Mouse (Mus musculus): ENCODE data around the gene Gm18596. TPM values are rescaled to one million over a fixed set of nuclear protein-coding genes. Genes with fewer than 3 reads are reported as not detected.
"Not testable (repeated sequence)": the region's sequence is repeated elsewhere in the genome, so short reads cannot be mapped to it uniquely, and the experiment has no call there.

The Gm18596 gene
- polyA plus RNA-seq, 1 experiment from 2014 or later = not detected

DNA sequence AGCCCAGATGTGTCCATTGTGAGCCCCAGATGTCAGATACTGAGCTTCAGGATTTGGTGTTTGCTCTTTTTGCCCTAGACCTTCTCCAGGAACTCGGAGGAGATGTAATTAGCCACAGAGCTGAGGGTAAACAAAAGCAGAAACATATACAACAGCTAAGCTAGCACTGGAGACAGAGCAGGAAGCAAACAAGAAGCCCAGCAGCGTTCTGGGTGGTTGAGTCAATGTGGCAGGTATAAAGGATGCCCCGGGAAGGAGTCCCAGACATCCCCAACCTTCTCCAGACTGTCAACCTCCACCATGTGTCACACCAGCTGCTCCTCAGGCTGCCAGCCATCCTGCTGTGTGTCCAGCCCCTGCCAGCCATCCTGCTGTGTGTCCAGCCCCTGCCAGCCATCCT lies 16.3 kb downstream of the Gm18596 start, which contains the start of gene Gm10100:
Gm10100 (plus strand) TSS at position 301 of the 400 bp plus-strand sequence.
- Histone ChIP-seq H3K27me3 (ENCODE audit: control insufficient read depth, insufficient read depth, low read length) (no peaks in the 10 kb centered on the region), H3K27ac (ENCODE audit: low read depth, low read length) (no peak within 1 kb of the TSS), H3K36me3 (ENCODE audit: control insufficient read depth, insufficient read depth, low read length) (no peaks in the 10 kb centered on the region), H3K4me1 (replicated peaks; ENCODE audit: control insufficient read depth, insufficient read depth, low read length) (no peaks in the 10 kb centered on the region), H3K9ac (ENCODE audit: low read depth, low read length) (no peak within 1 kb of the TSS), H3K4me2 (replicated peaks; ENCODE audit: low read depth, low read length) (no peak within 1 kb of the TSS), H3K9me3 (ENCODE audit: control insufficient read depth, low read length) (no peaks in the 10 kb centered on the region), H3K4me3 (ENCODE audit: low read depth, low read length) (no peak within 1 kb of the TSS)
- WGBS = 40% methylated on average over 3 of the region's 3 CpGs
- ATAC-seq (ENCODE audit: low FRiP score) (no peak), DNase-seq (ENCODE audit: low spot score) (no peak)

DNA sequence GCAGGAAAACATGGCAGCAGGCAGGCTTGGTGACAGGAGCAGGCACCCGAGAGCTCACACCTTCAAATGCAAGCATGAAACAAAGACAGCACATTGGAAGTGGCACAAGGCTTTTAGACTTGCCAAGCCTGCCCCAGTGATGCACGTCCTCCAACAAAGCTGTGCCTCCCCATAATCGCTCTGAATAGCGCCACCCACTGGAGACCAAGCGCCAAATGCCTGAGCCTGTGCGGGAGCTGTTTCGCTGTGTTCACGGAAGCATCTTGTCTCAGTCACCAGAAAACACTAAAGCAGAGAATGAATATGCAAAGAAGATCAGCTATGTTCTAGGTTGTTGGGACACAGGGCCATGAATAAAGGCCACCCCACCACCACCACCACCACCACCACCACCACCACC lies 17.6 kb downstream of the Gm18596 start:
- Histone ChIP-seq H3K4me3 (ENCODE audit: low read depth, low read length) (no peak overlapping the region), H3K9me3 (ENCODE audit: control insufficient read depth, low read length) (no peaks in the 10 kb centered on the region), H3K27me3 (ENCODE audit: control insufficient read depth, insufficient read depth, low read length) (no peaks in the 10 kb centered on the region), H3K9ac (ENCODE audit: low read depth, low read length) (no peak overlapping the region), H3K27ac (ENCODE audit: low read depth, low read length) (no peak overlapping the region), H3K4me1 (replicated peaks; ENCODE audit: control insufficient read depth, insufficient read depth, low read length) (no peaks in the 10 kb centered on the region), H3K4me2 (replicated peaks; ENCODE audit: low read depth, low read length) (no peak overlapping the region), H3K36me3 (ENCODE audit: control insufficient read depth, insufficient read depth, low read length) (no peaks in the 10 kb centered on the region)
- ATAC-seq (ENCODE audit: low FRiP score) = no peak
- 73% methylated on average over 8 of the region's 8 CpGs for WGBS
- no peak for DNase-seq (ENCODE audit: low spot score)

DNA sequence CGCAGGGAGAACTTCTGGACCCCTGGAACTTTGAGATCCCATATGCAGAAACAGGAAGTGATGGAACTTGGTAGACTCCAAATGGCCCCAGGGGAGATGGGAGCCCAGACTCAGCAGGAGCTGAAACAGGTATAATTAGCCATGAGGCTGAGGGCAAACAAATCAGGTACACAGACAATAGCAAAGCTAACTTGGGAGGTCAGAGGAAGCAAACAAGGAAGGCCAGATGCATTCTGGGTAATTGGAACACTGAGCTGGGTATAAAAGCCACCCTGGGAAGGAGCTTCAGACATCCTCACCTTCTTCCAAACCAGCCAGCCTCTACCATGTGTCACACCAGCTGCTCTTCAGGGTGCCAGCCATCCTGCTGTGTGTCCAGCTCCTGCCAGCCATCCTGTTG lies 22.1 kb downstream of the Gm18596 start, which contains the start of gene Krtap12-1:
Krtap12-1 (plus strand) TSS at position 301 of the 400 bp plus-strand sequence.
- not testable (repeated sequence) for H3K9me3 ChIP-seq (ENCODE audit: control insufficient read depth, low read length); H3K4me3 ChIP-seq (ENCODE audit: low read depth, low read length); ATAC-seq (ENCODE audit: low FRiP score); H3K36me3 ChIP-seq (ENCODE audit: control insufficient read depth, insufficient read depth, low read length); H3K9ac ChIP-seq (ENCODE audit: low read depth, low read length); H3K4me2 ChIP-seq (replicated peaks; ENCODE audit: low read depth, low read length); H3K27me3 ChIP-seq (ENCODE audit: control insufficient read depth, insufficient read depth, low read length); H3K4me1 ChIP-seq (replicated peaks; ENCODE audit: control insufficient read depth, insufficient read depth, low read length); DNase-seq (ENCODE audit: low spot score); H3K27ac ChIP-seq (ENCODE audit: low read depth, low read length)
- WGBS = 88% methylated on average over 1 of the region's 1 CpGs

DNA sequence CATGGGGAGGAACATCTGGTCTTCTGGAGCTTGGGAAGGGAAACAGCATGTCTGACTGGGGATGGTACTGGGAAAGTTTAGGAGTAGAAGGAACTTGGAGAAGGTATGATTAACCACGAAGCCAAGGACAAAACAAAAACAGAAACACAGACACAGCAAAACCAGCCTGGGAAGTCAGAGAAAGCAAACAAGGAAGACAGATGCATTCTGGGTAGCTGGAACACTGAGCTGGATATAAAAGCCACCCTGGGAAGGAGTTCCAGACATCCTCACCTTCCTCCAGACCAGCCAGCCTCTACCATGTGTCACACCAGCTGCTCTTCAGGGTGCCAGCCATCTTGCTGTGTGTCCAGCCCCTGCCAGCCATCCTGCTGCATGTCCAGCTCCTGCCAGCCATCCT lies 26.9 kb downstream of the Gm18596 start, which contains the start of gene Gm10142:
Gm10142 (plus strand) TSS at position 301 of the 400 bp plus-strand sequence.
- Histone ChIP-seq H3K27ac (ENCODE audit: low read depth, low read length) (no peak within 1 kb of the TSS), H3K9ac (ENCODE audit: low read depth, low read length) (no peak within 1 kb of the TSS), H3K9me3 (ENCODE audit: control insufficient read depth, low read length) (no peaks in the 10 kb centered on the region), H3K36me3 (ENCODE audit: control insufficient read depth, insufficient read depth, low read length) (no peaks in the 10 kb centered on the region), H3K4me1 (replicated peaks; ENCODE audit: control insufficient read depth, insufficient read depth, low read length) (no peaks in the 10 kb centered on the region), H3K4me3 (ENCODE audit: low read depth, low read length) (no peak within 1 kb of the TSS), H3K4me2 (replicated peaks; ENCODE audit: low read depth, low read length) (no peak within 1 kb of the TSS), H3K27me3 (ENCODE audit: control insufficient read depth, insufficient read depth, low read length) (no peaks in the 10 kb centered on the region)
- ATAC-seq (ENCODE audit: low FRiP score) = no peak
- no peak for DNase-seq (ENCODE audit: low spot score)
- 88% methylated on average over 1 of the region's 1 CpGs for WGBS

DNA sequence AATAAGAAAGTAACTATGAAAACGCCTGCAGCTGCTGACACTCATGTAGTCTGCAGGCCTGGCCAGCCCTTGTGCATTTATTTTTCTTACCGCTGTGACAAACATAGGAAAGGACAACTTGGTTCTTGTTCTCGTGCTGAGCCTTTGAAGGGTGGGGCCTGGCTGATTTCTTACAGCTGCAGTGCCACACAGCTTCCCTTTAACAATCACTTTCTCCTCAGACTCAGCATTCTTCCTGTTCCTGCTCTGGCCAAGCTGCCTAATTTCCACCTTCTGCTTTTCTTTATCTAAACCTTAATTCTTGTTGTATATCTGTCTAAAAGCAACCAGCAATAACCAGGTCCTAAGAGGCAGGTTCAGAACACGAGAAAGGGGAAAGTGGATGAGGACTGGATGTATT lies 28.7 kb downstream of the Gm18596 start:
- H3K4me2 ChIP-seq (replicated peaks; ENCODE audit: low read depth, low read length) = no peak overlapping the region
- no peaks in the 10 kb centered on the region for H3K36me3 ChIP-seq (ENCODE audit: control insufficient read depth, insufficient read depth, low read length)
- DNase-seq (ENCODE audit: low spot score) = no peak
- WGBS = 69% methylated on average over 4 of the region's 4 CpGs
- H3K4me3 ChIP-seq (ENCODE audit: low read depth, low read length) = no peak overlapping the region
- no peak overlapping the region for H3K27ac ChIP-seq (ENCODE audit: low read depth, low read length)
- no peak for ATAC-seq (ENCODE audit: low FRiP score)
- H3K4me1 ChIP-seq (replicated peaks; ENCODE audit: control insufficient read depth, insufficient read depth, low read length) = no peaks in the 10 kb centered on the region
- H3K27me3 ChIP-seq (ENCODE audit: control insufficient read depth, insufficient read depth, low read length) = no peaks in the 10 kb centered on the region
- no peaks in the 10 kb centered on the region for H3K9me3 ChIP-seq (ENCODE audit: control insufficient read depth, low read length)
- H3K9ac ChIP-seq (ENCODE audit: low read depth, low read length) = no peak overlapping the region

DNA sequence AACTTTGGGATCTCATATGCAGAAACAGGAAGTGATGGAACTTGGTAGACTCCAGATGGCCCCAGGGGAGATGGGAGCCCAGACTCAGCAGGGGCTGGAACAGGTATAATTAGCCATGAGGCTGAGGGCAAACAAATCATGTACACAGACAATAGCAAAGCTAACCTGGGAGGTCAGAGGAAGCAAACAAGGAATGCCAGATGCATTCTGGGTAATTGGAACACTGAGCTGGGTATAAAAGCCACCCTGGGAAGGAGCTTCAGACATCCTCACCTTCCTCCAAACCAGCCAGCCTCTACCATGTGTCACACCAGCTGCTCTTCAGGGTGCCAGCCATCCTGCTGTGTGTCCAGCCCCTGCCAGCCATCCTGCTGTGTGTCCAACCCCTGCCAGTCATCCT lies 31.3 kb downstream of the Gm18596 start, which contains the start of gene Gm10024:
Gm10024 (plus strand) TSS at position 301 of the 400 bp plus-strand sequence.
- not testable (repeated sequence) for H3K36me3 ChIP-seq (ENCODE audit: control insufficient read depth, insufficient read depth, low read length); H3K4me1 ChIP-seq (replicated peaks; ENCODE audit: control insufficient read depth, insufficient read depth, low read length); H3K9me3 ChIP-seq (ENCODE audit: control insufficient read depth, low read length); H3K4me3 ChIP-seq (ENCODE audit: low read depth, low read length); H3K27ac ChIP-seq (ENCODE audit: low read depth, low read length); DNase-seq (ENCODE audit: low spot score); H3K27me3 ChIP-seq (ENCODE audit: control insufficient read depth, insufficient read depth, low read length); ATAC-seq (ENCODE audit: low FRiP score); H3K4me2 ChIP-seq (replicated peaks; ENCODE audit: low read depth, low read length); H3K9ac ChIP-seq (ENCODE audit: low read depth, low read length)

DNA sequence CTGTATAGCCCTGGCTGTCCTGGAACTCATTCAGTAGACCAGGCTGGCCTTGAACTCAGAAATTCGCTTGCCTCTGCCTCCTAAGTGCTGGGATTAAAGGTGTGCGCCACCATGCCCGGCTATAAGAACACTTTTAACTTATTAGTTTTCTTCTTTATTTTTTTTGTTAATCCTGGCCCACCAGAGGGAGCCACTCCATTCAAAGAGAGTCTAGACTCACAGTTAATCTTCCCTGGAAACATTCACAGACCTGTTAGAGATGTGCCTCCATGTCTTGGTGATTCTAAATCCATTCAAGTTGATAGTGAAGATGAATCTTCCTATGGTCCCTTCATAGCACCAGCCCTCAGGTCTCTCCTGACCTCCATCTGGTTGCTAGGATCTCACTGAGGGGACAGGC lies 32.6 kb downstream of the Gm18596 start:
- no peaks in the 10 kb centered on the region for H3K4me1 ChIP-seq (replicated peaks; ENCODE audit: control insufficient read depth, insufficient read depth, low read length)
- no peak overlapping the region for H3K4me3 ChIP-seq (ENCODE audit: low read depth, low read length)
- H3K9me3 ChIP-seq (ENCODE audit: control insufficient read depth, low read length) = no peaks in the 10 kb centered on the region
- H3K9ac ChIP-seq (ENCODE audit: low read depth, low read length) = no peak overlapping the region
- no peaks in the 10 kb centered on the region for H3K27me3 ChIP-seq (ENCODE audit: control insufficient read depth, insufficient read depth, low read length)
- H3K27ac ChIP-seq (ENCODE audit: low read depth, low read length) = no peak overlapping the region
- ATAC-seq (ENCODE audit: low FRiP score) (no peak), DNase-seq (ENCODE audit: low spot score) (no peak)
- H3K4me2 ChIP-seq (replicated peaks; ENCODE audit: low read depth, low read length) = no peak overlapping the region
- 83% methylated on average over 3 of the region's 3 CpGs for WGBS
- H3K36me3 ChIP-seq (ENCODE audit: control insufficient read depth, insufficient read depth, low read length) = no peaks in the 10 kb centered on the region

DNA sequence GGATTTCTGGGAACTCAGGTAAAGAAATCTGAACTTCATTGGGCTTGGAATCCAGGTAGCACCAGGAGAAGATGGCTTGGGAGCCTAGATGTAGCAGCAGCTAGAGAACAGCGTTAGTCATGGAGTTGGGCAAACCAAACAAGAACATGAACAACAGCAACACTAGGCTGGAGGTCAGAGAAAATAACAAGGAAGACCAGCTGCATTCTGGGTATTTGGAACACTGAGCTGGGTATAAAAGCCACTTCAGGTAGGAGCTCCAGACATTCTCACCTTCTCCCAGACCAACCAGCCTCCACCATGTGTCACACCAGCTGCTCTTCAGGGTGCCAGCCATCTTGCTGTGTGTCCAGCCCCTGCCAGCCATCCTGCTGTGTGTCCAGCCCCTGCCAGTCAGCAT lies 36.1 kb downstream of the Gm18596 start, which contains the start of gene Gm10272:
Gm10272 (plus strand) TSS at position 301 of the 400 bp plus-strand sequence.
- H3K4me2 ChIP-seq (replicated peaks; ENCODE audit: low read depth, low read length) = no peak within 1 kb of the TSS
- no peak within 1 kb of the TSS for H3K9ac ChIP-seq (ENCODE audit: low read depth, low read length)
- DNase-seq (ENCODE audit: low spot score) (no peak), ATAC-seq (ENCODE audit: low FRiP score) (no peak)
- H3K27me3 ChIP-seq (ENCODE audit: control insufficient read depth, insufficient read depth, low read length) = no peaks in the 10 kb centered on the region
- WGBS = 100% methylated on average over 1 of the region's 1 CpGs
- no peaks in the 10 kb centered on the region for H3K36me3 ChIP-seq (ENCODE audit: control insufficient read depth, insufficient read depth, low read length)
- no peak within 1 kb of the TSS for H3K4me3 ChIP-seq (ENCODE audit: low read depth, low read length)
- no peak within 1 kb of the TSS for H3K27ac ChIP-seq (ENCODE audit: low read depth, low read length)
- H3K4me1 ChIP-seq (replicated peaks; ENCODE audit: control insufficient read depth, insufficient read depth, low read length) = no peaks in the 10 kb centered on the region
- H3K9me3 ChIP-seq (ENCODE audit: control insufficient read depth, low read length) = no peaks in the 10 kb centered on the region; the same call in 1 of the 2 replicates

DNA sequence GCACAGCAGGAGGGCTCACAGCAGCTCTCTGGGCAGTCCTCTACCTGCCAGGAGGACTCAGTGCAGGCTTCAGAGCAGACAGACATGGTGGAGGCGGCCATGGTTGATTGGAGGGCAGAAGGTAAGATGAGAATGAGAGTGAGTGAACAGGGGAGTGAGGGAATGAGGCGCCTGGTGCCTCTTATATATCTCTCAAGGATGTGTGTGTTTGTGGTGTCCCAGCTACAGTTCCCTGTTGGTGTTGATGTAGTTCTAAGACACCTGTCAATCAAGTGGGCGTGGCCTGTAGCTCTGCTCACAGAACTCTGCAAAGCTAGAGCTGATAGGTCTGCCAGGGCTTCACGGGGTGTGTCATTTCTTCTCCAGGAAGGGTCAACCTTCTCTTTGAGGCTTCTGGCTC lies 45.3 kb downstream of the Gm18596 start, which contains the start of gene Gm9508:
Gm9508 (minus strand) TSS at position 101 of the 400 bp plus-strand sequence.
- Histone ChIP-seq H3K4me2 (replicated peaks; ENCODE audit: low read depth, low read length) (no peak within 1 kb of the TSS), H3K9ac (ENCODE audit: low read depth, low read length) (no peak within 1 kb of the TSS), H3K4me3 (ENCODE audit: low read depth, low read length) (no peak within 1 kb of the TSS), H3K27me3 (ENCODE audit: control insufficient read depth, insufficient read depth, low read length) (no peaks in the 10 kb centered on the region; the same call in 1 of the 2 replicates), H3K9me3 (ENCODE audit: control insufficient read depth, low read length) (no peaks in the 10 kb centered on the region), H3K27ac (ENCODE audit: low read depth, low read length) (no peak within 1 kb of the TSS), H3K36me3 (ENCODE audit: control insufficient read depth, insufficient read depth, low read length) (no peaks in the 10 kb centered on the region), H3K4me1 (replicated peaks; ENCODE audit: control insufficient read depth, insufficient read depth, low read length) (no peaks in the 10 kb centered on the region)
- DNase-seq (ENCODE audit: low spot score) = no peak
- no peak for ATAC-seq (ENCODE audit: low FRiP score)
- 42% methylated on average over 4 of the region's 4 CpGs for WGBS
